Comparison of ENCODE assay signal across 8 mouse cellular contexts in genomic region chr14:103051159-103051769, GRCm38 (mm10). TPM values are rescaled to one million over a fixed set of nuclear protein-coding genes. Genes with fewer than 3 reads are reported as not detected.
DNase-seq lines count a peak whose midpoint lies in the region; ATAC-seq lines count a peak whose summit lies in the region.

No protein-coding gene starts in this region.

- H3K4me1 ChIP-seq in embryonic facial prominence, embryonic 10.5 days, result no peaks in the 10 kb centered on the region
- no peaks in the 10 kb centered on the region for H3K4me1 ChIP-seq in limb, embryonic 12.5 days (replicated peaks)
- no peaks in the 10 kb centered on the region for H3K4me1 ChIP-seq in midbrain, embryonic 15.5 days

- no peak overlapping the region for H3K9ac ChIP-seq in limb, embryonic 12.5 days (replicated peaks)
- H3K9ac ChIP-seq in midbrain, embryonic 15.5 days, result no peak overlapping the region

- DNase-seq in 3134 (ENCODE audit: extremely low read depth, insufficient read length, low spot score), result peak; percentile 22
- peak; percentile 87 for DNase-seq in adrenal gland, adult 2 months
- peak; percentile 80 for DNase-seq in embryonic facial prominence, embryonic 10.5 days (ENCODE audit: low spot score)
- DNase-seq in heart, adult 18-20 months, result peak; percentile 79 to 87
- peak; percentile 67 to 92 for DNase-seq in kidney, adult 8-10 months
- DNase-seq in spleen, postnatal 10 days (ENCODE audit: low spot score in 2 of 2), result peak; percentile 68 to 89

- no peak overlapping the region for H3K4me3 ChIP-seq in embryonic facial prominence, embryonic 10.5 days
- H3K4me3 ChIP-seq in limb, embryonic 12.5 days (replicated peaks), result no peak overlapping the region
- H3K4me3 ChIP-seq in midbrain, embryonic 15.5 days, result no peak overlapping the region

- H3K9me3 ChIP-seq in embryonic facial prominence, embryonic 10.5 days, result no peaks in the 10 kb centered on the region
- no peaks in the 10 kb centered on the region for H3K9me3 ChIP-seq in limb, embryonic 12.5 days
- no peaks in the 10 kb centered on the region for H3K9me3 ChIP-seq in midbrain, embryonic 15.5 days

- no peaks in the 10 kb centered on the region for H3K27me3 ChIP-seq in embryonic facial prominence, embryonic 10.5 days (replicated peaks; ENCODE audit: low read depth, poor library complexity, severe bottlenecking)
- no peaks in the 10 kb centered on the region for H3K27me3 ChIP-seq in limb, embryonic 12.5 days
- no peaks in the 10 kb centered on the region for H3K27me3 ChIP-seq in midbrain, embryonic 15.5 days (replicated peaks)

- 0 out of 2 replicates have a peak, but pooled peaks have one; percentile 26 for ATAC-seq in limb, embryonic 12.5 days (ENCODE audit: insufficient number of reproducible peaks, insufficient read depth, low FRiP score, low TSS enrichment, low read depth)
- ATAC-seq in midbrain, embryonic 15.5 days (replicated peaks), result peak; percentile 54; the same call in 1 of the 2 replicates

- H3K27ac ChIP-seq in embryonic facial prominence, embryonic 10.5 days (replicated peaks), result no peak overlapping the region
- no peak overlapping the region for H3K27ac ChIP-seq in limb, embryonic 12.5 days
- no peak overlapping the region for H3K27ac ChIP-seq in midbrain, embryonic 15.5 days

- WGBS in embryonic facial prominence, embryonic 10.5 days, result 34% methylated on average over 8 of the region's 8 CpGs
- WGBS in limb, embryonic 12.5 days, result 40% methylated on average over 8 of the region's 8 CpGs
- WGBS in midbrain, embryonic 15.5 days, result 37% methylated on average over 8 of the region's 8 CpGs

- H3K36me3 ChIP-seq in embryonic facial prominence, embryonic 10.5 days (replicated peaks), result no peaks in the 10 kb centered on the region
- H3K36me3 ChIP-seq in limb, embryonic 12.5 days, result no peaks in the 10 kb centered on the region
- H3K36me3 ChIP-seq in midbrain, embryonic 15.5 days (replicated peaks), result no peaks in the 10 kb centered on the region

- H3K4me2 ChIP-seq in limb, embryonic 12.5 days, result no peak overlapping the region
- H3K4me2 ChIP-seq in midbrain, embryonic 15.5 days, result no peak overlapping the region

RNA-seq across cellular contexts. Expression of gene Acod1, which starts 4.5 kb away (rescaled TPM):
- total RNA-seq in adrenal gland, adult 2 months (2021), result not detected
- polyA plus RNA-seq in adrenal gland, adult 2 months (2012; rRNA removed), result 0.06 TPM in 1 of 2 replicates, not detected in the other
- not detected in 2 replicates for polyA plus RNA-seq in embryonic facial prominence, embryonic 10.5 days (2016; fragmentation: Nextera tagmentation; extraction: Ambion mirVana)
- total RNA-seq in heart, adult 18-20 months (2021), result not detected
- polyA plus RNA-seq in limb, embryonic 12.5 days (2016; fragmentation: Nextera tagmentation; extraction: Ambion mirVana), result not detected in 2 replicates
- 0.13 TPM in 1 of 2 replicates, not detected in the other for polyA plus RNA-seq in midbrain, embryonic 15.5 days (2015; fragmentation: Nextera tagmentation; extraction: Ambion mirVana)

RNA-seq across cellular contexts. Expression of gene Cln5, which starts 18.8 kb away (rescaled TPM):
- total RNA-seq in adrenal gland, adult 2 months (2021), result 10 to 100 TPM; 33.0 to 35.2 TPM
- 38.2 and 38.7 TPM in 2 replicates for polyA plus RNA-seq in adrenal gland, adult 2 months (2012; rRNA removed)
- polyA plus RNA-seq in embryonic facial prominence, embryonic 10.5 days (2016; fragmentation: Nextera tagmentation; extraction: Ambion mirVana), result 24.0 and 25.7 TPM in 2 replicates
- 10 to 100 TPM; 20.0 to 21.3 TPM for total RNA-seq in heart, adult 18-20 months (2021)
- 28.2 and 31.1 TPM in 2 replicates for polyA plus RNA-seq in limb, embryonic 12.5 days (2016; fragmentation: Nextera tagmentation; extraction: Ambion mirVana)
- polyA plus RNA-seq in midbrain, embryonic 15.5 days (2015; fragmentation: Nextera tagmentation; extraction: Ambion mirVana), result 11.6 and 12.1 TPM in 2 replicates

RNA-seq across cellular contexts. Expression of gene Fbxl3, which starts 48.1 kb away (rescaled TPM):
- 10 to 100 TPM; 71.4 to 82.8 TPM for total RNA-seq in adrenal gland, adult 2 months (2021)
- 40.0 and 45.1 TPM in 2 replicates for polyA plus RNA-seq in adrenal gland, adult 2 months (2012; rRNA removed)
- 13.9 and 15.0 TPM in 2 replicates for polyA plus RNA-seq in embryonic facial prominence, embryonic 10.5 days (2016; fragmentation: Nextera tagmentation; extraction: Ambion mirVana)
- 10 to 100 TPM; 58.2 to 61.1 TPM for total RNA-seq in heart, adult 18-20 months (2021)
- polyA plus RNA-seq in limb, embryonic 12.5 days (2016; fragmentation: Nextera tagmentation; extraction: Ambion mirVana), result 24.1 and 27.6 TPM in 2 replicates
- polyA plus RNA-seq in midbrain, embryonic 15.5 days (2015; fragmentation: Nextera tagmentation; extraction: Ambion mirVana), result 21.4 and 22.0 TPM in 2 replicates

Comparison
In these comparisons a context has a peak if more than half of its experiments do, and no peak if none do; other contexts are left out.
1. DNase-seq: peak in every context shown above with its lines; median percentile 87 in adrenal gland, adult 2 months; 83 in heart, adult 18-20 months; 80 in embryonic facial prominence, embryonic 10.5 days; 80 in kidney, adult 8-10 months; 78 in spleen, postnatal 10 days; 22 in 3134.